Mouse (Mus musculus) cerebellum, adult 2 months (tissue): Measurements from ENCODE around the gene Snx33. TPM values are rescaled to one million over a fixed set of nuclear protein-coding genes. Genes with fewer than 3 reads are reported as not detected.
"Not testable (repeated sequence)": the region's sequence is repeated elsewhere in the genome, so short reads cannot be mapped to it uniquely, and the experiment has no call there.

Source experiments
- DNase-seq, 2 experiments: peaks; one replicate each; pipeline ENCODE4 v3.0.0; 2021
- H3K27ac ChIP-seq: fragments of 200-500 bp; 2 replicates; pipeline ENCODE4 v1.5.1; 2012; ENCODE audit warnings: low read length, control low read depth, inconsistent platforms; ENCODE audit not compliant: insufficient read depth
- H3K27me3 ChIP-seq: fragments of 200-500 bp; 2 replicates; pipeline ENCODE4 v1.6.1; 2012; ENCODE audit warnings: inconsistent platforms, mild to moderate bottlenecking, low read length, moderate library complexity; ENCODE audit not compliant: control insufficient read depth, insufficient read depth
- H3K4me1 ChIP-seq: fragments of 200-500 bp; 2 replicates; pipeline ENCODE4 v1.6.1; 2011; ENCODE audit warnings: low read length; ENCODE audit not compliant: control insufficient read depth, insufficient read depth
- H3K4me3 ChIP-seq: fragments of 200-500 bp; replicated peaks from 2 replicates; pipeline ENCODE3; 2011; ENCODE audit warnings: mild to moderate bottlenecking, low read depth, low read length, control low read depth; ENCODE audit not compliant: insufficient read depth
- CTCF ChIP-seq: fragments of 200-500 bp; IDR thresholded peaks from 2 replicates; pipeline ENCODE4 v1.5.1; 2011; ENCODE audit warnings: low read depth, mild to moderate bottlenecking, control low read depth, low read length, moderate library complexity, borderline replicate concordance; ENCODE audit not compliant: insufficient read depth
- POLR2A ChIP-seq: fragments of 200-500 bp; IDR thresholded peaks from 2 replicates; pipeline ENCODE4 v1.6.1; 2011; ENCODE audit warnings: low read length, control low read depth, borderline replicate concordance; ENCODE audit not compliant: insufficient read depth
- WGBS: fragments of 180-500 bp; shearing (Covaris S2); methylation state at CpG from one replicate; pipeline ENCODE4 v1.1.7; 2018; 5-methylcytosine and 5-hydroxymethylcytosine counted together
- polyA plus RNA-seq: library from polyadenylated mRNA; depleted of rRNA; stranded (reverse); fragments of >200 nt; gene quantifications from 2 replicates; pipeline ENCODE4 v1.2.3, GENCODE M21; 2012

Gene Snx33
- polyA plus RNA-seq, 1 experiment = 10.3 TPM

GRCm38 (mm10) chr9:56911017-56911416, 17.2 kb downstream of the Snx33 start:
- TF ChIP-seq POLR2A (no peak), CTCF (no peak)
- 83% methylated on average over 1 of the region's 1 CpGs for WGBS
- no peaks in the 10 kb centered on the region; the same call in 1 of the 2 replicates for H3K27me3 ChIP-seq
- no peaks in the 10 kb centered on the region for H3K4me1 ChIP-seq
- H3K4me3 ChIP-seq = no peak overlapping the region
- DNase-seq = no peak
- no peak overlapping the region for H3K27ac ChIP-seq

- not testable (repeated sequence) for H3K4me1 ChIP-seq, DNase-seq, H3K27ac ChIP-seq, H3K27me3 ChIP-seq, H3K4me3 ChIP-seq
- 64% methylated on average over 4 of the region's 4 CpGs for WGBS
Observed at GRCm38 (mm10) chr9:56909991-56910390, 18.2 kb downstream of the Snx33 start.

- DNase-seq = no peak
- Histone ChIP-seq H3K27ac (no peak overlapping the region), H3K4me3 (no peak overlapping the region), H3K4me1 (no peaks in the 10 kb centered on the region), H3K27me3 (no peaks in the 10 kb centered on the region)
- 79% methylated on average over 9 of the region's 9 CpGs for WGBS
- TF ChIP-seq CTCF (no peak), POLR2A (no peak)
Observed at GRCm38 (mm10) chr9:56907549-56907948, 20.6 kb downstream of the Snx33 start.

- H3K4me1 ChIP-seq = no peaks in the 10 kb centered on the region
- H3K4me3 ChIP-seq = no peak overlapping the region
- WGBS = 88% methylated on average over 3 of the region's 3 CpGs
- TF ChIP-seq POLR2A (no peak), CTCF (no peak)
- DNase-seq = no peak
- no peaks in the 10 kb centered on the region for H3K27me3 ChIP-seq
- H3K27ac ChIP-seq = no peak overlapping the region
Observed at GRCm38 (mm10) chr9:56903662-56904061, 24.5 kb downstream of the Snx33 start.

GRCm38 (mm10) chr9:56901187-56901586, 27.0 kb downstream of the Snx33 start:
- Histone ChIP-seq H3K27me3 (no peaks in the 10 kb centered on the region), H3K27ac (peak overlapping the region; percentile 72; the same call in 1 of the 2 replicates), H3K4me3 (no peak overlapping the region), H3K4me1 (peaks cover 4% of the 10 kb centered on the region; the same call in 1 of the 2 replicates)
- WGBS = 66% methylated on average over 8 of the region's 8 CpGs
- DNase-seq = peak in 1 of 2 experiments; percentile 30
- TF ChIP-seq POLR2A (no peak), CTCF (no peak)

- Histone ChIP-seq H3K4me3 (no peak overlapping the region), H3K27me3 (no peaks in the 10 kb centered on the region), H3K4me1 (peaks cover 4% of the 10 kb centered on the region; the same call in 1 of the 2 replicates), H3K27ac (peak overlapping the region; percentile 40; the same call in 1 of the 2 replicates)
- 68% methylated on average over 9 of the region's 9 CpGs for WGBS
- TF ChIP-seq CTCF = no peak
- TF ChIP-seq POLR2A = no peak
- DNase-seq = no peak
Observed at GRCm38 (mm10) chr9:56900571-56900970, 27.6 kb downstream of the Snx33 start.

GRCm38 (mm10) chr9:56900060-56900459, 28.1 kb downstream of the Snx33 start:
- no peak for DNase-seq
- H3K27me3 ChIP-seq = no peaks in the 10 kb centered on the region
- H3K4me1 ChIP-seq = peaks cover 4% of the 10 kb centered on the region; the same call in 1 of the 2 replicates
- H3K27ac ChIP-seq = no peak overlapping the region
- H3K4me3 ChIP-seq = no peak overlapping the region
- TF ChIP-seq CTCF = no peak
- TF ChIP-seq POLR2A = no peak

GRCm38 (mm10) chr9:56899409-56899808, 28.8 kb downstream of the Snx33 start:
- TF ChIP-seq CTCF (no peak), POLR2A (no peak)
- no peaks in the 10 kb centered on the region for H3K27me3 ChIP-seq
- H3K4me3 ChIP-seq = no peak overlapping the region
- no peak overlapping the region for H3K27ac ChIP-seq
- 64% methylated on average over 11 of the region's 11 CpGs for WGBS
- DNase-seq = no peak
- H3K4me1 ChIP-seq = peaks cover 4% of the 10 kb centered on the region; the same call in 1 of the 2 replicates
